Mouse (Mus musculus) kidney, adult 2 months (tissue): ENCODE measurements at regions not wholly inside any gene's neighbourhood (a gene's known extent, or its start where the extent isn't known, plus 50 kb on each side); places are given as distances from the start of the nearest gene placed in this dataset.

ENCODE experiments used
- DNase-seq: peaks from one replicate; pipeline ENCODE4 v3.0.0; 2021
- H3K27ac ChIP-seq: fragments of 200-500 bp; 2 replicates; pipeline ENCODE4 v1.5.1; 2012; ENCODE audit warnings: low read depth, low read length, control low read depth, inconsistent platforms; ENCODE audit not compliant: insufficient read depth
- H3K27me3 ChIP-seq: fragments of 200-500 bp; replicated peaks from 2 replicates; pipeline ENCODE4 v1.6.1; 2012; ENCODE audit warnings: mild to moderate bottlenecking, moderate library complexity, low read length, inconsistent platforms; ENCODE audit not compliant: control insufficient read depth, insufficient read depth
- H3K36me3 ChIP-seq: fragments of 200-500 bp; 2 replicates; pipeline ENCODE4 v1.6.1; 2012; ENCODE audit warnings: mild to moderate bottlenecking, moderate library complexity, low read length, inconsistent platforms; ENCODE audit not compliant: control insufficient read depth, insufficient read depth
- H3K4me1 ChIP-seq: fragments of 200-500 bp; 2 replicates; pipeline ENCODE4 v1.6.1; 2011; ENCODE audit warnings: low read length; ENCODE audit not compliant: control insufficient read depth, insufficient read depth
- H3K4me3 ChIP-seq: fragments of 200-500 bp; 2 replicates; pipeline ENCODE4 v1.5.1; 2011; ENCODE audit warnings: mild to moderate bottlenecking, low read depth, low read length, control low read depth; ENCODE audit not compliant: insufficient read depth
- CTCF ChIP-seq: fragments of 200-500 bp; conservative IDR thresholded peaks from 2 replicates; pipeline ENCODE4 v1.5.1; 2011; ENCODE audit warnings: low read depth, mild to moderate bottlenecking, control low read depth, low read length, moderate library complexity, mixed read lengths; ENCODE audit not compliant: insufficient read depth, insufficient read length
- POLR2A ChIP-seq: fragments of 200-500 bp; IDR thresholded peaks from one replicate; pipeline ENCODE4 v1.6.1; 2011; ENCODE audit warnings: low read depth, low read length, control low read depth
- WGBS: fragments of 180-500 bp; shearing (Covaris S2); methylation state at CpG from one replicate; pipeline ENCODE4 v1.1.7; 2018; 5-methylcytosine and 5-hydroxymethylcytosine counted together

GRCm38 (mm10) chr1:83685221-83685620, 277.2 kb upstream of the Sphkap start:
- no peak for DNase-seq
- no peaks in the 10 kb centered on the region for H3K27me3 ChIP-seq
- no peak overlapping the region for H3K27ac ChIP-seq
- no peaks in the 10 kb centered on the region for H3K36me3 ChIP-seq
- no peak overlapping the region for H3K4me3 ChIP-seq
- H3K4me1 ChIP-seq = no peaks in the 10 kb centered on the region
- WGBS = 74% methylated on average over 3 of the region's 3 CpGs
- TF ChIP-seq CTCF (no peak), POLR2A (no peak)

- Histone ChIP-seq H3K27ac (no peak overlapping the region), H3K4me3 (no peak overlapping the region), H3K36me3 (no peaks in the 10 kb centered on the region), H3K4me1 (no peaks in the 10 kb centered on the region), H3K27me3 (no peaks in the 10 kb centered on the region)
- 75% methylated on average over 2 of the region's 2 CpGs for WGBS
- no peak for DNase-seq
- TF ChIP-seq POLR2A (no peak), CTCF (no peak)
These were observed 257.3 kb upstream of the Sphkap start for GRCm38 (mm10) chr1:83665326-83665725.

GRCm38 (mm10) chr1:83661808-83662802, 254.1 kb upstream of the Sphkap start:
- DNase-seq = no peak
- H3K4me1 ChIP-seq = no peaks in the 10 kb centered on the region
- H3K4me3 ChIP-seq = no peak overlapping the region
- TF ChIP-seq POLR2A (no peak), CTCF (no peak)
- H3K27ac ChIP-seq = no peak overlapping the region
- no peaks in the 10 kb centered on the region for H3K27me3 ChIP-seq
- no peaks in the 10 kb centered on the region for H3K36me3 ChIP-seq
- WGBS = 91% methylated on average over 3 of the region's 3 CpGs

- no peaks in the 10 kb centered on the region for H3K36me3 ChIP-seq
- no peak for DNase-seq
- H3K27me3 ChIP-seq = no peaks in the 10 kb centered on the region
- 94% methylated on average over 2 of the region's 2 CpGs for WGBS
- no peak overlapping the region for H3K27ac ChIP-seq
- TF ChIP-seq POLR2A (no peak), CTCF (no peak)
- H3K4me3 ChIP-seq = no peak overlapping the region
- no peaks in the 10 kb centered on the region for H3K4me1 ChIP-seq
These were observed 245.7 kb upstream of the Sphkap start for GRCm38 (mm10) chr1:83653661-83654060.

GRCm38 (mm10) chr1:83645606-83646005, 237.6 kb upstream of the Sphkap start:
- TF ChIP-seq CTCF = no peak
- TF ChIP-seq POLR2A = no peak
- no peaks in the 10 kb centered on the region for H3K4me1 ChIP-seq
- no peak overlapping the region for H3K27ac ChIP-seq
- no peak overlapping the region for H3K4me3 ChIP-seq
- no peaks in the 10 kb centered on the region for H3K36me3 ChIP-seq
- WGBS = 71% methylated on average over 1 of the region's 1 CpGs
- no peaks in the 10 kb centered on the region for H3K27me3 ChIP-seq
- no peak for DNase-seq

- no peak overlapping the region for H3K27ac ChIP-seq
- H3K27me3 ChIP-seq = no peaks in the 10 kb centered on the region
- H3K4me1 ChIP-seq = no peaks in the 10 kb centered on the region
- TF ChIP-seq CTCF (no peak), POLR2A (no peak)
- no peaks in the 10 kb centered on the region for H3K36me3 ChIP-seq
- no peak overlapping the region for H3K4me3 ChIP-seq
- no peak for DNase-seq
These were observed 234.7 kb upstream of the Sphkap start for GRCm38 (mm10) chr1:83642656-83643055.

GRCm38 (mm10) chr1:83636051-83636450, 228.1 kb upstream of the Sphkap start:
- 75% methylated on average over 3 of the region's 3 CpGs for WGBS
- TF ChIP-seq POLR2A = no peak
- H3K36me3 ChIP-seq = no peaks in the 10 kb centered on the region
- no peaks in the 10 kb centered on the region for H3K4me1 ChIP-seq
- no peak overlapping the region for H3K27ac ChIP-seq
- no peak overlapping the region for H3K4me3 ChIP-seq
- H3K27me3 ChIP-seq = no peaks in the 10 kb centered on the region
- no peak for DNase-seq
